Mouse (Mus musculus) C2C12 (cell line): ENCODE measurements at regions not wholly inside any gene's neighbourhood (a gene's known extent, or its start where the extent isn't known, plus 50 kb on each side); places are given as distances from the start of the nearest gene placed in this dataset.

ENCODE experiments used
- H3K27me3 ChIP-seq: one replicate; pipeline ENCODE4 v1.6.1; 2011; ENCODE audit not compliant: control insufficient read depth, insufficient read depth, insufficient read length
- H3K36me3 ChIP-seq: one replicate; pipeline ENCODE4 v1.6.1; 2011; ENCODE audit not compliant: control insufficient read depth, insufficient read depth
- H3K4me3 ChIP-seq: one replicate; pipeline ENCODE4 v1.5.1; 2011; ENCODE audit warnings: mild to moderate bottlenecking, control low read depth; ENCODE audit not compliant: poor library complexity, insufficient read depth, severe bottlenecking
- H3K79me2 ChIP-seq: one replicate; pipeline ENCODE4 v1.6.1; 2011; ENCODE audit not compliant: control insufficient read depth, insufficient read depth
- H3K79me3 ChIP-seq: one replicate; pipeline ENCODE4 v1.6.1; 2011; ENCODE audit warnings: low read depth, control low read depth
- H3ac ChIP-seq: one replicate; pipeline ENCODE3; 2011; ENCODE audit warnings: low read depth; ENCODE audit not compliant: control insufficient read depth, insufficient read length
- CEBPB ChIP-seq: IDR thresholded peaks from one replicate; pipeline ENCODE4 v1.6.1; 2011; ENCODE audit warnings: low read depth, mild to moderate bottlenecking, control low read depth, moderate library complexity
- CTCF ChIP-seq: IDR thresholded peaks from one replicate; pipeline ENCODE4 v1.5.1; 2011; ENCODE audit not compliant: control insufficient read depth, insufficient read depth, insufficient read length
- FOSL1 ChIP-seq: IDR thresholded peaks from one replicate; pipeline ENCODE4 v1.8.0; 2011; ENCODE audit warnings: mild to moderate bottlenecking, low read length; ENCODE audit not compliant: poor library complexity, insufficient read depth, severe bottlenecking
- MAX ChIP-seq: IDR thresholded peaks from one replicate; pipeline ENCODE4 v1.6.1; 2011; ENCODE audit warnings: mild to moderate bottlenecking, control low read depth
- MYOD1 ChIP-seq: IDR thresholded peaks from one replicate; pipeline ENCODE4 v1.6.1; 2011; ENCODE audit warnings: low read depth; ENCODE audit not compliant: control insufficient read depth, insufficient read length
- MYOG ChIP-seq: IDR thresholded peaks from one replicate; pipeline ENCODE4 v1.6.1; 2011; ENCODE audit not compliant: control insufficient read depth, insufficient read length; ENCODE audit errors: extremely low read depth
- USF1 ChIP-seq: IDR thresholded peaks from one replicate; pipeline ENCODE4 v1.6.1; 2011; ENCODE audit warnings: low read depth, mild to moderate bottlenecking, control low read depth, moderate library complexity

GRCm38 (mm10) chr3:56845462-56845770 lies 456.4 kb downstream of the Tm4sf1 start:
- no peaks in the 10 kb centered on the region for H3K36me3 ChIP-seq
- H3K27me3 ChIP-seq: no peaks in the 10 kb centered on the region
- TF ChIP-seq MAX: no peak
- TF ChIP-seq FOSL1: no peak
- no peak for TF ChIP-seq CEBPB
- no peak for TF ChIP-seq USF1
- H3ac ChIP-seq: no peak overlapping the region
- H3K4me3 ChIP-seq: no peak overlapping the region
- H3K79me3 ChIP-seq: no peaks in the 10 kb centered on the region
- no peaks in the 10 kb centered on the region for H3K79me2 ChIP-seq

- no peak overlapping the region for H3K4me3 ChIP-seq
- no peaks in the 10 kb centered on the region for H3K36me3 ChIP-seq
- no peaks in the 10 kb centered on the region for H3K79me2 ChIP-seq
- TF ChIP-seq FOSL1 (no peak), MYOG (no peak), USF1 (no peak), CEBPB (no peak), CTCF (no peak), MAX (no peak), MYOD1 (no peak)
- H3ac ChIP-seq: no peak overlapping the region
- H3K27me3 ChIP-seq: no peaks in the 10 kb centered on the region
- H3K79me3 ChIP-seq: no peaks in the 10 kb centered on the region
Observed at GRCm38 (mm10) chr3:56844681-56845461, 456.9 kb downstream of the Tm4sf1 start.

- no peak overlapping the region for H3ac ChIP-seq
- no peaks in the 10 kb centered on the region for H3K36me3 ChIP-seq
- H3K4me3 ChIP-seq: no peak overlapping the region
- TF ChIP-seq CEBPB (no peak), USF1 (no peak), MAX (no peak), MYOG (no peak)
- H3K27me3 ChIP-seq: no peaks in the 10 kb centered on the region
- no peaks in the 10 kb centered on the region for H3K79me3 ChIP-seq
- no peaks in the 10 kb centered on the region for H3K79me2 ChIP-seq
Observed at GRCm38 (mm10) chr3:56837176-56837575, 464.6 kb downstream of the Tm4sf1 start.

- H3ac ChIP-seq: no peak overlapping the region
- no peaks in the 10 kb centered on the region for H3K27me3 ChIP-seq
- H3K79me3 ChIP-seq: no peaks in the 10 kb centered on the region
- H3K36me3 ChIP-seq: no peaks in the 10 kb centered on the region
- H3K79me2 ChIP-seq: no peaks in the 10 kb centered on the region
- TF ChIP-seq USF1 (no peak), MYOG (no peak), CTCF (no peak), MYOD1 (no peak), MAX (no peak), CEBPB (no peak), FOSL1 (no peak)
- H3K4me3 ChIP-seq: no peak overlapping the region
Observed at GRCm38 (mm10) chr3:56830315-56831097, 471.3 kb downstream of the Tm4sf1 start.

- Histone ChIP-seq H3K79me2 (no peaks in the 10 kb centered on the region), H3K27me3 (no peaks in the 10 kb centered on the region), H3ac (no peak overlapping the region), H3K79me3 (no peaks in the 10 kb centered on the region), H3K36me3 (no peaks in the 10 kb centered on the region), H3K4me3 (no peak overlapping the region)
- TF ChIP-seq FOSL1: no peak
- no peak for TF ChIP-seq MYOG
- no peak for TF ChIP-seq CTCF
- TF ChIP-seq CEBPB: no peak
- TF ChIP-seq MAX: no peak
- no peak for TF ChIP-seq USF1
- TF ChIP-seq MYOD1: no peak
Observed at GRCm38 (mm10) chr3:56824157-56824556, 477.6 kb downstream of the Tm4sf1 start.
